Mouse (Mus musculus) kidney, embryonic 16.5 days (tissue): ENCODE measurements at regions not wholly inside any gene's neighbourhood (a gene's known extent, or its start where the extent isn't known, plus 50 kb on each side); places are given as distances from the start of the nearest gene placed in this dataset.
A peak's percentile ranks its signal among the peaks of the same experiment; 100 is the strongest.

ENCODE experiments used
- ATAC-seq: fragments of 200-750 bp; cut with Nextera tagmentation; 2 replicates; pipeline ENCODE4 v1.8.0; 2017; ENCODE audit warnings: moderate TSS enrichment; ENCODE audit not compliant: low FRiP score, low TSS enrichment
- H3K27ac ChIP-seq: fragments of 300-500 bp; sonication (generic); 2 replicates; pipeline ENCODE4 v1.5.1; 2014; ENCODE audit warnings: low read length
- H3K27me3 ChIP-seq: fragments of 300-500 bp; sonication (generic); 2 replicates; pipeline ENCODE4 v1.6.1; 2014; ENCODE audit warnings: low read length, control low read depth, mixed read lengths; ENCODE audit not compliant: insufficient read depth
- H3K36me3 ChIP-seq: fragments of 300-500 bp; sonication (generic); 2 replicates; pipeline ENCODE4 v1.6.1; 2014; ENCODE audit warnings: low read length, control low read depth, mixed read lengths; ENCODE audit not compliant: insufficient read depth
- H3K4me1 ChIP-seq: fragments of 300-500 bp; sonication (generic); 2 replicates; pipeline ENCODE4 v1.6.1; 2014; ENCODE audit warnings: low read length, control low read depth, mixed read lengths; ENCODE audit not compliant: insufficient read depth
- H3K4me2 ChIP-seq: fragments of 300-500 bp; sonication (generic); replicated peaks from 2 replicates; pipeline ENCODE4 v1.6.1; 2014; ENCODE audit warnings: low read depth, low read length
- H3K4me3 ChIP-seq: fragments of 300-500 bp; sonication (generic); 2 replicates; pipeline ENCODE4 v1.5.1; 2014; ENCODE audit warnings: mild to moderate bottlenecking, low read length
- H3K9ac ChIP-seq: fragments of 300-500 bp; sonication (generic); replicated peaks from 2 replicates; pipeline ENCODE4 v1.6.1; 2014; ENCODE audit warnings: low read length
- H3K9me3 ChIP-seq: fragments of 300-500 bp; sonication (generic); 2 replicates; pipeline ENCODE4 v1.6.1; 2016; ENCODE audit warnings: low read length, control low read depth
- WGBS: fragments of 180-500 bp; shearing (Covaris S2); extraction: QIAGEN DNeasy Blood & Tissue Kit; methylation state at CpG from one replicate; pipeline ENCODE4 v1.1.7; 2014; 5-methylcytosine and 5-hydroxymethylcytosine counted together

GRCm38 (mm10) chr14:60530973-60531372 lies 102.8 kb upstream of the Spata13 start:
- Histone ChIP-seq H3K9ac (no peak overlapping the region), H3K27me3 (no peaks in the 10 kb centered on the region), H3K4me2 (no peak overlapping the region), H3K4me1 (peaks cover 9% of the 10 kb centered on the region), H3K4me3 (no peak overlapping the region), H3K36me3 (no peaks in the 10 kb centered on the region), H3K27ac (no peak overlapping the region), H3K9me3 (no peaks in the 10 kb centered on the region)
- WGBS = 78% methylated on average over 5 of the region's 5 CpGs
- no peak for ATAC-seq

DNA sequence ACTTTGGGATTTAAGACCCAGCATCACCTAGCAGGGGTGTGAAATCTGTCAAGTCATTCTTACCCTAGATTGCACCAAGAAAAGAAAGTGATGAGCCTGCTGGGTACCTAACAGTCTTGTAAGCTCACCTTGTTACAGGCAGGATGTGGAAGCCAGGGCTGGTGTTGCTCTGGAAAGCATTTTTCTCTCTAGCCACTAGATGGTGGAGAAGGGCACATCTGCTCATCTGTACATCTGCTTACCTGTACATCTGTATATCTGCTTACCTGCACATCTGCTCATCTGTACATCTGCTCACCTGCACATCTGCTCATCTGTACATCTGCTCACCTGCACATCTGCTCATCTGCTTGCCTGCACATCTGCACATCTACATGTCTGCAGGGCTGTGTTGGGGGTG lies 102.0 kb upstream of the Spata13 start:
- no peak for ATAC-seq

DNA sequence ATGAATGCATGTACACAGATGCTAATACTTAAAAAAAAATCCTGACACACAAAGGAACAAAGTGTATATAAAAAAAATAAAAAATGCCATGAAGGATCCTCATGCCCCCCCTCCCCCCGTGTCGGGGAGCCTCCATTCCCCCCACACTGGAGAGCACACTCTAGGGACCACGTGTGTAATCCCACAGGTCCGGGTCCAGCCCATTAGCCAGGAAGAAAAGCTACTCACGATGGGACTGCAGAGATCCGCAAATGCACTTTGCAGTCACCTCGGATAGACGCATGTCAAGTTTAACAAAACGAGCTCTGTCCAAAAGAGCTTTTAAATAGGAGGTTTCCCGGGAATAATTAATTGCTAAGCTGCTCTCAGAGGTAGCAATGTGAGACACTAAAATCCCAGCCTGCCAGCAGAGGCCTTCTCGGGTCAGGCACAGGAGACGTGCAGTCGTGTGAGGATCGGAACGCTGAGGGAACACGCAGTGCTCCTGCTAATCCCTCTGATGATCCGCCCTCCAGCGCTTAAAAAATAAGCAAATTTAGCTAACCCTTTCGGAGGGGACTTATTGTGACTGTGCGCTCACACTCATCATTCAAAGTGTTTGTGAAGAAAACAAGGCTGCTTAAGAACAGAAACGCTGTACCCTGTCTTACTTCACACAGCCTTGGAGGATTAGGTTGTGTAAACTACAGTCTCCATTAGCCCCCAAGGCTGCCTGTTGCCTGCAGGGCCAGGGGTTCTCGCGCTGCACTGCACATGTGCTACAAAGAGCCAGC lies 100.2 kb upstream of the Spata13 start:
- H3K36me3 ChIP-seq = no peaks in the 10 kb centered on the region
- H3K27ac ChIP-seq = no peak overlapping the region
- H3K9ac ChIP-seq = no peak overlapping the region
- WGBS = 27% methylated on average over 23 of the region's 23 CpGs
- H3K27me3 ChIP-seq = no peaks in the 10 kb centered on the region
- no peaks in the 10 kb centered on the region for H3K9me3 ChIP-seq
- no peak; the same call in 1 of the 2 replicates for ATAC-seq
- H3K4me1 ChIP-seq = peaks cover 9% of the 10 kb centered on the region
- no peak overlapping the region; the same call in 1 of the 2 replicates for H3K4me2 ChIP-seq
- no peak overlapping the region for H3K4me3 ChIP-seq

More for the DNA sequence above, 102.0 kb upstream of the Spata13 start:
- H3K27me3 ChIP-seq = no peaks in the 10 kb centered on the region
- no peaks in the 10 kb centered on the region for H3K36me3 ChIP-seq
- H3K9me3 ChIP-seq = no peaks in the 10 kb centered on the region
- no peak overlapping the region for H3K9ac ChIP-seq
- H3K4me1 ChIP-seq = peaks cover 9% of the 10 kb centered on the region
- no peak overlapping the region for H3K4me2 ChIP-seq
- H3K4me3 ChIP-seq = no peak overlapping the region
- no peak overlapping the region for H3K27ac ChIP-seq

- 0 out of 2 replicates have a peak, but pooled peaks have one; percentile 35 for ATAC-seq
- no peak overlapping the region for H3K4me3 ChIP-seq
- H3K9ac ChIP-seq = no peak overlapping the region
- no peaks in the 10 kb centered on the region for H3K27me3 ChIP-seq
- no peak overlapping the region for H3K4me2 ChIP-seq
- H3K36me3 ChIP-seq = no peaks in the 10 kb centered on the region
- no peaks in the 10 kb centered on the region for H3K9me3 ChIP-seq
- H3K27ac ChIP-seq = peak overlapping the region; percentile 17; the same call in 1 of the 2 replicates
- peaks cover 9% of the 10 kb centered on the region; the same call in 1 of the 2 replicates for H3K4me1 ChIP-seq
- 82% methylated on average over 2 of the region's 2 CpGs for WGBS
Observed at GRCm38 (mm10) chr14:60539040-60539439, 94.8 kb upstream of the Spata13 start.

- Histone ChIP-seq H3K9ac (no peak overlapping the region), H3K4me3 (no peak overlapping the region), H3K27ac (no peak overlapping the region), H3K36me3 (no peaks in the 10 kb centered on the region), H3K4me2 (no peak overlapping the region), H3K4me1 (peaks cover 9% of the 10 kb centered on the region; the same call in 1 of the 2 replicates), H3K27me3 (no peaks in the 10 kb centered on the region), H3K9me3 (no peaks in the 10 kb centered on the region)
- ATAC-seq = no peak
- 67% methylated on average over 4 of the region's 4 CpGs for WGBS
Observed at GRCm38 (mm10) chr14:60540111-60540510, 93.7 kb upstream of the Spata13 start.

GRCm38 (mm10) chr14:60541596-60541995 lies 92.2 kb upstream of the Spata13 start:
- Histone ChIP-seq H3K27me3 (no peaks in the 10 kb centered on the region), H3K9ac (no peak overlapping the region), H3K4me2 (no peak overlapping the region), H3K36me3 (no peaks in the 10 kb centered on the region), H3K27ac (no peak overlapping the region), H3K4me1 (peaks cover 9% of the 10 kb centered on the region; the same call in 1 of the 2 replicates), H3K4me3 (no peak overlapping the region), H3K9me3 (no peaks in the 10 kb centered on the region)
- 77% methylated on average over 5 of the region's 5 CpGs for WGBS
- no peak for ATAC-seq

DNA sequence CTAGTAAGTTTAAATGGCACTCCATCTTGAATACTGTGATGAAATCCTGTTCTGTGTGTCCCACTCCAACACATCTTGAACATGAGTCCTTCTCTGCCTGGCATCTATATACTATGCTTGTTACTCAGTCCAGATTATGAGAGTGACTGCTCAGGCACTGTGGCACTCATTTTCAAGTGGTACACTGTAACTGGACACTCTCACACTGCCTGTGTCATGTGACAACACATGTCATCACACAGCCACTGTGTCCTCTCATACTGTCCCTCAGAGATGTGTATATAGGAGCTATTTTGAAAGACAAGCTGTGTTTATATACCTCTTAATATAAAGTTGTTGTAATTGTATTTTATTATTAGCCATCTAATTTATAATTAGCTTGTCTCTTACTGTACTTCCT lies 89.0 kb upstream of the Spata13 start:
- H3K9ac ChIP-seq = no peak overlapping the region
- no peaks in the 10 kb centered on the region for H3K9me3 ChIP-seq
- H3K4me3 ChIP-seq = no peak overlapping the region
- H3K4me2 ChIP-seq = no peak overlapping the region
- H3K27ac ChIP-seq = no peak overlapping the region
- H3K27me3 ChIP-seq = no peaks in the 10 kb centered on the region
- H3K36me3 ChIP-seq = no peaks in the 10 kb centered on the region
- H3K4me1 ChIP-seq = peaks cover 3% of the 10 kb centered on the region; the same call in 1 of the 2 replicates
- no peak for ATAC-seq

DNA sequence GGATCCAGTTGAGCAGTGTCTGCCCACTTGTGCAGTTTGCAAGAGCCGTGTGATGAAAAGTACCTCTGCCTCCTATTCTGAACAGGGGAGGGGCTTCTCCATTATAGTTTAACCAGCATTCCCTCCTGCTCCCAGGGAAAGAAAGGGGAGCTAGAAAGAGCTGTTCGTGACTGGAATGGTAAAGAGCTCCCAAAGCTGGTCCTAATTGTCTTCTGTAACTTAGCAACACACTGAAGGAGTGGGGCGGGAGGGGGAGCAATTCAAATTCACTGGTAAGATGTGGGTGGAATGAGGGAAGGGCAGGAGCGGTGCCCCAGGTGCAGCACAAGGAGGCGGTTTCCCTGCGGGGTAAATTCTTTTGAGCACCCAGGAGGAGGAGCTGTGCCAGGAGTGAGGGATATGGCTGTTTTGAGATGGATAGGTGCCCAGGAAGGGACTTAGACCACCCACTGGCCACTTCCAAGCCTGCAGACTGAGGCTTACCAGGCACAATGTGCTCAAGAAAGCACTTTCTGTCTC lies 79.5 kb upstream of the Spata13 start:
- Histone ChIP-seq H3K27me3 (no peaks in the 10 kb centered on the region), H3K4me3 (no peak overlapping the region), H3K9ac (0 out of 2 replicates have a peak overlapping the region, but pooled peaks have one; percentile 14), H3K4me2 (no peak overlapping the region), H3K27ac (peak overlapping the region; percentile 86), H3K36me3 (no peaks in the 10 kb centered on the region), H3K9me3 (no peaks in the 10 kb centered on the region), H3K4me1 (peaks cover 31% of the 10 kb centered on the region)
- 28% methylated on average over 6 of the region's 6 CpGs for WGBS
- peak; percentile 89 for ATAC-seq

- Histone ChIP-seq H3K4me2 (no peak overlapping the region), H3K4me3 (no peak overlapping the region), H3K27me3 (no peaks in the 10 kb centered on the region), H3K36me3 (no peaks in the 10 kb centered on the region), H3K4me1 (peaks cover 31% of the 10 kb centered on the region), H3K9ac (no peak overlapping the region), H3K9me3 (no peaks in the 10 kb centered on the region), H3K27ac (peak overlapping the region; percentile 41; the same call in 1 of the 2 replicates)
- no peak for ATAC-seq
- WGBS = 37% methylated on average over 5 of the region's 5 CpGs
Observed at GRCm38 (mm10) chr14:60556541-60556940, 77.3 kb upstream of the Spata13 start.

DNA sequence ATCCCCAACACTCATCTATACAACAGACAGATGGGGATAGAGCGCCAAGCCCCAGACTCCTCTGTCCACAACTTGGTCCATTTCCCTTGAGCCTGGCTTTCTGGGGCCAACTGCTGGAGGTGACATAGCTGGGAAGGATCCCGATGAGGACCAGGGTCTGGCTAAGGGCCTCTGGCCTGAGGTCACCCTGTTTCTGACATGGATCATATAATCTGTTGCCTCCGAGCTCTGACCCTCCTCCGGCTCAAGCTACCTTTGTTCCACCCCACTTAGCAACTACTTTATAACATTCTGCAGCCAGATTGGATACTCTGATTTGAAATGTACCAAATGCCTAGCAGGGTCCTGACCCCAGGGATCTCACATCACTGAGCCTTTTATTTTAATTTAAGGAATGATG lies 76.8 kb upstream of the Spata13 start:
- Histone ChIP-seq H3K36me3 (no peaks in the 10 kb centered on the region), H3K9ac (no peak overlapping the region), H3K4me1 (peaks cover 31% of the 10 kb centered on the region), H3K4me3 (no peak overlapping the region), H3K27me3 (no peaks in the 10 kb centered on the region), H3K4me2 (no peak overlapping the region), H3K9me3 (no peaks in the 10 kb centered on the region), H3K27ac (peak overlapping the region; percentile 41)
- ATAC-seq = peak; percentile 18; the same call in 1 of the 2 replicates
- WGBS = 29% methylated on average over 4 of the region's 4 CpGs
